Mouse (Mus musculus): ENCODE data around the gene Olfr281. TPM values are rescaled to one million over a fixed set of nuclear protein-coding genes. Genes with fewer than 3 reads are reported as not detected.

The Olfr281 gene
- polyA plus RNA-seq, 1 experiment = not detected

- H3K4me1 ChIP-seq (ENCODE audit: control insufficient read depth, insufficient read depth, low read length) = peaks cover 11% of the 10 kb centered on the region
- H3K27me3 ChIP-seq (ENCODE audit: control insufficient read depth, insufficient read depth, low read length) = no peaks in the 10 kb centered on the region
- no peak overlapping the region for H3K4me3 ChIP-seq (ENCODE audit: control insufficient read depth, low read depth, low read length)
- no peaks in the 10 kb centered on the region for H3K36me3 ChIP-seq (ENCODE audit: control insufficient read depth, insufficient read depth, low read length)
- TF ChIP-seq POLR2A (IDR thresholded peaks at IDR 0.05; ENCODE audit: control insufficient read depth, low read depth, low read length) = no peak
- TF ChIP-seq CTCF (IDR thresholded peaks at IDR 0.05; ENCODE audit: control insufficient read depth, insufficient read depth, insufficient replicate concordance, low read depth, low read length) = no peak
- no peak overlapping the region for H3K27ac ChIP-seq (ENCODE audit: control insufficient read depth, insufficient read depth, low read depth, low read length)
Measured at GRCm38 (mm10) chr15:98507321-98507720, 54.9 kb downstream of the Olfr281 start.

- no peaks in the 10 kb centered on the region for H3K36me3 ChIP-seq (ENCODE audit: control insufficient read depth, insufficient read depth, low read length)
- H3K4me3 ChIP-seq (ENCODE audit: control insufficient read depth, low read depth, low read length) = no peak overlapping the region
- H3K4me1 ChIP-seq (ENCODE audit: control insufficient read depth, insufficient read depth, low read length) = peaks cover 8% of the 10 kb centered on the region
- no peak for TF ChIP-seq CTCF (IDR thresholded peaks at IDR 0.05; ENCODE audit: control insufficient read depth, insufficient read depth, insufficient replicate concordance, low read depth, low read length)
- no peak for TF ChIP-seq POLR2A (IDR thresholded peaks at IDR 0.05; ENCODE audit: control insufficient read depth, low read depth, low read length)
- H3K27ac ChIP-seq (ENCODE audit: control insufficient read depth, insufficient read depth, low read depth, low read length) = no peak overlapping the region
- H3K27me3 ChIP-seq (ENCODE audit: control insufficient read depth, insufficient read depth, low read length) = no peaks in the 10 kb centered on the region
Measured at GRCm38 (mm10) chr15:98509387-98509786, 57.0 kb downstream of the Olfr281 start.

Other genes starting within 250 kb of the Olfr281 start
- not detected in 2 replicates for gene Gm44579, start 231.6 kb upstream of the Olfr281 start, polyA plus RNA-seq (2012; rRNA removed)
- not detected in 2 replicates for gene Olfr287, start 231.5 kb upstream of the Olfr281 start, polyA plus RNA-seq (2012; rRNA removed)
- gene Olfr286, start 218.1 kb upstream of the Olfr281 start, polyA plus RNA-seq (2012; rRNA removed) = not detected in 2 replicates
- gene H1fnt, start 195.3 kb upstream of the Olfr281 start, polyA plus RNA-seq (2012; rRNA removed) = 627 and 718 TPM in 2 replicates
- gene Zfp641, start 156.4 kb upstream of the Olfr281 start, polyA plus RNA-seq (2012; rRNA removed) = 0.65 and 0.81 TPM in 2 replicates
- gene Olfr285, start 135.2 kb upstream of the Olfr281 start, polyA plus RNA-seq (2012; rRNA removed) = not detected in 2 replicates
- gene Olfr284, start 111.6 kb upstream of the Olfr281 start, polyA plus RNA-seq (2012; rRNA removed) = not detected in 2 replicates
- not detected in 2 replicates for gene Olfr283, start 71.6 kb upstream of the Olfr281 start, polyA plus RNA-seq (2012; rRNA removed)
- gene Olfr282, start 21.4 kb upstream of the Olfr281 start, polyA plus RNA-seq (2012; rRNA removed) = 0.11 TPM in 1 of 2 replicates, not detected in the other
- gene OR5BS1P, start 17.3 kb downstream of the Olfr281 start, polyA plus RNA-seq (2012; rRNA removed) = not detected in 2 replicates
- not detected in 2 replicates for gene Lalba, start 30.1 kb downstream of the Olfr281 start, polyA plus RNA-seq (2012; rRNA removed)
- 0.48 and 1.1 TPM in 2 replicates for gene Olfr279, start 39.8 kb downstream of the Olfr281 start, polyA plus RNA-seq (2012; rRNA removed)
- 19.8 and 20.1 TPM in 2 replicates for gene Kansl2, start 81.7 kb downstream of the Olfr281 start, polyA plus RNA-seq (2012; rRNA removed)
- gene Ccnt1, start 118.3 kb downstream of the Olfr281 start, polyA plus RNA-seq (2012; rRNA removed) = 11.4 and 15.1 TPM in 2 replicates
- 88.1 and 104 TPM in 2 replicates for gene 4930415O20Rik, start 118.4 kb downstream of the Olfr281 start, polyA plus RNA-seq (2012; rRNA removed)
- 15.0 and 18.8 TPM in 2 replicates for gene Adcy6, start 157.5 kb downstream of the Olfr281 start, polyA plus RNA-seq (2012; rRNA removed)
- gene Cacnb3, start 178.3 kb downstream of the Olfr281 start, polyA plus RNA-seq (2012; rRNA removed) = 3.1 and 3.2 TPM in 2 replicates
- gene Ddx23, start 210.3 kb downstream of the Olfr281 start, polyA plus RNA-seq (2012; rRNA removed) = 15.1 and 16.9 TPM in 2 replicates
- 0.32 and 0.46 TPM in 2 replicates for gene Rnd1, start 224.9 kb downstream of the Olfr281 start, polyA plus RNA-seq (2012; rRNA removed)